Mouse (Mus musculus) limb, embryonic 14.5 days (tissue): Measurements from ENCODE around the gene Tgm6. TPM values are rescaled to one million over a fixed set of nuclear protein-coding genes. Genes with fewer than 3 reads are reported as not detected.

Experiments used
- ATAC-seq: fragments of 200-750 bp; cut with Nextera tagmentation; 2 replicates; pipeline ENCODE4 v1.8.0; 2017; ENCODE audit warnings: low read depth, moderate number of reproducible peaks, moderate TSS enrichment; ENCODE audit not compliant: low FRiP score
- DNase-seq: peaks from one replicate; pipeline ENCODE4 v3.0.0-alpha.2; 2015; ENCODE audit warnings: low spot score
- H3K27ac ChIP-seq: fragments of 300-500 bp; sonication (generic); replicated peaks from 2 replicates; pipeline ENCODE4 v1.5.1; 2014; ENCODE audit warnings: low read depth, mild to moderate bottlenecking, low read length, moderate library complexity, mixed read lengths
- H3K27me3 ChIP-seq: fragments of 300-500 bp; sonication (generic); 2 replicates; pipeline ENCODE4 v1.6.1; 2014; ENCODE audit warnings: low read length, mixed read lengths; ENCODE audit not compliant: control insufficient read depth, insufficient read depth
- H3K36me3 ChIP-seq: fragments of 300-500 bp; sonication (generic); 2 replicates; pipeline ENCODE4 v1.6.1; 2014; ENCODE audit warnings: mild to moderate bottlenecking, low read length, moderate library complexity, mixed read lengths; ENCODE audit not compliant: control insufficient read depth, insufficient read depth
- H3K4me1 ChIP-seq: fragments of 300-500 bp; sonication (generic); 2 replicates; pipeline ENCODE4 v1.6.1; 2014; ENCODE audit warnings: antibody characterized with exemption, low read length, mixed read lengths; ENCODE audit not compliant: control insufficient read depth, insufficient read depth
- H3K4me2 ChIP-seq: fragments of 300-500 bp; sonication (generic); replicated peaks from 2 replicates; pipeline ENCODE4 v1.6.1; 2014; ENCODE audit warnings: low read depth, mild to moderate bottlenecking, low read length, moderate library complexity; ENCODE audit not compliant: severe bottlenecking
- H3K4me3 ChIP-seq: fragments of 300-500 bp; sonication (generic); replicated peaks from 2 replicates; pipeline ENCODE4 v1.5.1; 2014; ENCODE audit warnings: low read length
- H3K9ac ChIP-seq: fragments of 300-500 bp; sonication (generic); 2 replicates; pipeline ENCODE4 v1.6.1; 2014; ENCODE audit warnings: mild to moderate bottlenecking, low read depth, low read length, moderate library complexity; ENCODE audit not compliant: severe bottlenecking
- H3K9me3 ChIP-seq: fragments of 300-500 bp; sonication (generic); 2 replicates; pipeline ENCODE4 v1.6.1; 2016; ENCODE audit warnings: low read length; ENCODE audit not compliant: control insufficient read depth
- POLR2A ChIP-seq: fragments of 200-500 bp; IDR thresholded peaks from 2 replicates; pipeline ENCODE4 v1.8.0; 2012; ENCODE audit warnings: inconsistent platforms, mild to moderate bottlenecking, moderate library complexity, borderline replicate concordance; ENCODE audit not compliant: insufficient read depth, insufficient read length; ENCODE audit errors: extremely low read depth
- WGBS: fragments of 180-500 bp; shearing (Covaris S2); extraction: QIAGEN DNeasy Blood & Tissue Kit; methylation state at CpG from one replicate; pipeline ENCODE4 v1.1.7; 2014; 5-methylcytosine and 5-hydroxymethylcytosine counted together
- polyA plus RNA-seq, 2 experiments: library from polyadenylated mRNA; depleted of rRNA in 1 of 2; stranded (reverse) in 1 of 2; unstranded in 1 of 2; fragments of >200 nt; fragmentation: Nextera tagmentation in 1 of 2; extraction: Ambion mirVana in 1 of 2; gene quantifications; 2 replicates each; pipeline versions ENCODE4 v1.2.1 to v1.2.3; 2012 to 2014

Gene Tgm6
- 0.05 and 0.10 TPM in 2 replicates for polyA plus RNA-seq (2012; rRNA removed)
- 0.07 TPM in 1 of 2 replicates, not detected in the other for polyA plus RNA-seq (2014; fragmentation: Nextera tagmentation; extraction: Ambion mirVana)

GRCm38 (mm10) chr2:130112116-130112515 is at the start of gene Tgm6:
TSS of gene Tgm6 (plus strand) at chr2:130112416.
- WGBS, result 70% methylated on average over 4 of the region's 4 CpGs
- no peak for DNase-seq

GRCm38 (mm10) chr2:130068228-130068627 is 44.0 kb upstream of the Tgm6 start:
- no peak overlapping the region for H3K27ac ChIP-seq
- ATAC-seq, result no peak
- no peak overlapping the region for H3K4me3 ChIP-seq
- H3K9me3 ChIP-seq, result no peaks in the 10 kb centered on the region
- no peak for TF ChIP-seq POLR2A
- H3K27me3 ChIP-seq, result no peaks in the 10 kb centered on the region
- no peaks in the 10 kb centered on the region for H3K4me1 ChIP-seq
- no peak overlapping the region for H3K4me2 ChIP-seq
- peak; percentile 61 for DNase-seq
- no peak overlapping the region for H3K9ac ChIP-seq
- WGBS, result 23% methylated on average over 3 of the region's 3 CpGs
- H3K36me3 ChIP-seq, result no peaks in the 10 kb centered on the region

More at GRCm38 (mm10) chr2:130112116-130112515, at the start of gene Tgm6:
- Histone ChIP-seq H3K36me3 (no peaks in the 10 kb centered on the region), H3K9me3 (no peaks in the 10 kb centered on the region), H3K4me2 (no peak within 1 kb of the TSS), H3K4me3 (no peak within 1 kb of the TSS), H3K9ac (no peak within 1 kb of the TSS), H3K27ac (no peak within 1 kb of the TSS), H3K4me1 (no peaks in the 10 kb centered on the region), H3K27me3 (no peaks in the 10 kb centered on the region)
- TF ChIP-seq POLR2A, result no peak
- ATAC-seq, result no peak

- H3K9me3 ChIP-seq, result no peaks in the 10 kb centered on the region
- no peak for TF ChIP-seq POLR2A
- ATAC-seq (no peak), DNase-seq (no peak)
- H3K36me3 ChIP-seq, result no peaks in the 10 kb centered on the region
- no peaks in the 10 kb centered on the region for H3K4me1 ChIP-seq
- no peak overlapping the region for H3K4me3 ChIP-seq
- H3K4me2 ChIP-seq, result no peak overlapping the region
- no peaks in the 10 kb centered on the region for H3K27me3 ChIP-seq
- 84% methylated on average over 2 of the region's 2 CpGs for WGBS
- no peak overlapping the region for H3K9ac ChIP-seq
- no peak overlapping the region for H3K27ac ChIP-seq
These were observed 41.8 kb upstream of the Tgm6 start for GRCm38 (mm10) chr2:130070396-130070795.

GRCm38 (mm10) chr2:130112804-130113203 is 588 bp downstream of the Tgm6 start:
- DNase-seq, result no peak
- Histone ChIP-seq H3K4me3 (no peak overlapping the region), H3K4me2 (no peak overlapping the region), H3K27me3 (no peaks in the 10 kb centered on the region), H3K9ac (no peak overlapping the region), H3K27ac (no peak overlapping the region), H3K9me3 (no peaks in the 10 kb centered on the region), H3K36me3 (no peaks in the 10 kb centered on the region), H3K4me1 (no peaks in the 10 kb centered on the region)
- WGBS, result 75% methylated on average over 4 of the region's 4 CpGs
- no peak for ATAC-seq
- no peak for TF ChIP-seq POLR2A

- ATAC-seq, result no peak
- Histone ChIP-seq H3K27me3 (no peaks in the 10 kb centered on the region), H3K9ac (no peak overlapping the region), H3K4me1 (no peaks in the 10 kb centered on the region), H3K36me3 (no peaks in the 10 kb centered on the region), H3K4me2 (no peak overlapping the region), H3K4me3 (no peak overlapping the region), H3K9me3 (no peaks in the 10 kb centered on the region), H3K27ac (no peak overlapping the region)
- WGBS, result 61% methylated on average over 3 of the region's 3 CpGs
- no peak for TF ChIP-seq POLR2A
- no peak for DNase-seq
These were observed 1.2 kb downstream of the Tgm6 start for GRCm38 (mm10) chr2:130113379-130113778.

- Histone ChIP-seq H3K27ac (no peak overlapping the region), H3K9me3 (no peaks in the 10 kb centered on the region), H3K36me3 (no peaks in the 10 kb centered on the region), H3K4me2 (no peak overlapping the region), H3K4me1 (no peaks in the 10 kb centered on the region), H3K9ac (no peak overlapping the region), H3K4me3 (no peak overlapping the region), H3K27me3 (no peaks in the 10 kb centered on the region)
- WGBS, result 74% methylated on average over 7 of the region's 7 CpGs
- ATAC-seq (no peak), DNase-seq (no peak)
- TF ChIP-seq POLR2A, result no peak
These were observed 6.4 kb downstream of the Tgm6 start for GRCm38 (mm10) chr2:130118649-130119048.
